Mouse (Mus musculus): Measurements from ENCODE around the gene Car9. TPM values are rescaled to one million over a fixed set of nuclear protein-coding genes. Genes with fewer than 3 reads are reported as not detected.

The Car9 gene
- total RNA-seq, 2 experiments from 2014 or later: 0.49 to 1.2 TPM

Other genes starting within 250 kb of the Car9 start
- gene Atp8b5, start 239.8 kb upstream of the Car9 start, total RNA-seq (2021): under 1 TPM; 0.23 to 0.26 TPM
- 10 to 100 TPM; 37.2 to 50.1 TPM for gene Rusc2, start 125.0 kb upstream of the Car9 start, total RNA-seq (2021)
- under 1 TPM in 1 of 2 experiments, not detected in 1; 0.92 TPM for gene Fam166b, start 77.8 kb upstream of the Car9 start, total RNA-seq (2021)
- 10 to 100 TPM; 52.2 to 65.5 TPM for gene Tesk1, start 65.0 kb upstream of the Car9 start, total RNA-seq (2021)
- 1 to 10 TPM; 2.7 to 3.4 TPM for gene Cd72, start 52.3 kb upstream of the Car9 start, total RNA-seq (2021)
- not detected for gene Sit1, start 23.2 kb upstream of the Car9 start, total RNA-seq (2021)
- gene Ccdc107, start 14.1 kb upstream of the Car9 start, total RNA-seq (2021): 10 to 100 TPM; 57.3 to 59.3 TPM
- gene Arhgef39, start 7.3 kb upstream of the Car9 start, total RNA-seq (2021): 1 to 10 TPM; 2.6 to 3.5 TPM
- 100 to 1,000 TPM in 1 of 2 experiments, 10 to 100 TPM in 1; 69.6 to 143 TPM for gene Tpm2, start 16.8 kb downstream of the Car9 start, total RNA-seq (2021)
- gene Creb3, start 55.4 kb downstream of the Car9 start, total RNA-seq (2021): 100 to 1,000 TPM; 117 to 170 TPM
- 100 to 1,000 TPM; 241 to 244 TPM for gene Tln1, start 55.7 kb downstream of the Car9 start, total RNA-seq (2021)
- 10 to 100 TPM; 40.5 to 53.3 TPM for gene Rgp1, start 71.7 kb downstream of the Car9 start, total RNA-seq (2021)
- gene Gba2, start 71.9 kb downstream of the Car9 start, total RNA-seq (2021): 10 to 100 TPM; 11.0 to 11.5 TPM
- 1 to 10 TPM; 3.2 to 3.4 TPM for gene Msmp, start 77.5 kb downstream of the Car9 start, total RNA-seq (2021)
- 10 to 100 TPM; 27.7 to 37.9 TPM for gene Npr2, start 125.0 kb downstream of the Car9 start, total RNA-seq (2021)
- under 1 TPM; 0.30 to 0.40 TPM for gene Spag8, start 146.6 kb downstream of the Car9 start, total RNA-seq (2021)
- 10 to 100 TPM; 76.8 to 79.3 TPM for gene Hint2, start 149.5 kb downstream of the Car9 start, total RNA-seq (2021)
- 1 to 10 TPM; 4.7 to 5.0 TPM for gene Tmem8b, start 162.0 kb downstream of the Car9 start, total RNA-seq (2021)
- gene Fam221b, start 162.2 kb downstream of the Car9 start, total RNA-seq (2021): under 1 TPM; 0.20 TPM
- gene Olfr70, start 193.8 kb downstream of the Car9 start, total RNA-seq (2021): not detected
- gene Olfr71, start 203.3 kb downstream of the Car9 start, total RNA-seq (2021): not detected
- 1 to 10 TPM; 2.3 to 3.9 TPM for gene Hrct1, start 220.2 kb downstream of the Car9 start, total RNA-seq (2021)
- gene Spaar, start 223.1 kb downstream of the Car9 start, total RNA-seq (2021): 1 to 10 TPM; 1.7 to 2.6 TPM

Data from adrenal gland, postnatal 36 days (tissue).